22 mouse cellular contexts compared by ENCODE assay signal in the genomic region with DNA sequence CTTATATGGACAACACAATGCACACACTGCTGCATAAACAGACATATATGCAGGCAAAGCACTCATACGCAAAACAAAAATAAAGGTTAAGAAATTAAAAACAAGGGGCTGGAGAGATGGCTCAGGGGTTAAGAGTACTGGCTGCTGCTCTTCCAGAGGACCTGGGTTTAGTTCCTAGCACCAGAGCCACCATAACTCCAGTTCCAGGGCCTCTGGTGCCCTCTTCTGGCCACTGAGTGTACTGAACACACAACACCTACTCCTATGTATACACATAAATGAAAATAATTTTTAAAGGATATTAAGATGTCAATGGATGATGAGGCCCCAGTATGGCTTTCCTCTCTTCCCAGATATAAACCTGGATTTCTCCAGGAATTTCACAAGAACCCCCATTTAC. TPM values are rescaled to one million over a fixed set of nuclear protein-coding genes. Genes with fewer than 3 reads are reported as not detected.
DNase-seq lines count a peak whose midpoint lies in the region; ATAC-seq and TF ChIP-seq lines count a peak whose summit lies in the region.
"Had no signal": no experiment of that assay in that cellular context is flagged by ENCODE, and none has a peak within 500 bp of the region (broad histone marks: within the 10 kb centered on the region; RNA-seq: fewer than 3 reads in every experiment).

No protein-coding gene starts in this region.

- H3K4me1 ChIP-seq in midbrain, postnatal 0 days (ENCODE audit: insufficient read depth, low read length), result 0 out of 2 replicates have a peak, but pooled peaks cover 2% of the 10 kb centered on the region
- H3K4me1 ChIP-seq in midbrain, embryonic 15.5 days, result peaks cover 8% of the 10 kb centered on the region
- H3K4me1 ChIP-seq: heart, embryonic 13.5 days had no signal

- no peak overlapping the region for H3K27ac ChIP-seq in midbrain, postnatal 0 days (ENCODE audit: low read depth, low read length)
- no peak overlapping the region for H3K27ac ChIP-seq in midbrain, embryonic 15.5 days
- H3K27ac ChIP-seq: embryonic facial prominence, embryonic 10.5 days; forebrain, embryonic 13.5 days; heart, embryonic 13.5 days; hindbrain, embryonic 13.5 days; intestine, embryonic 15.5 days had no signal

- peak; percentile 40 for TF ChIP-seq CTCF in midbrain, postnatal 0 days (IDR thresholded peaks at IDR 0.05)

- H3K4me3 ChIP-seq in midbrain, postnatal 0 days (ENCODE audit: low read depth, low read length), result no peak overlapping the region
- H3K4me3 ChIP-seq in midbrain, embryonic 15.5 days, result no peak overlapping the region
- H3K4me3 ChIP-seq: embryonic facial prominence, embryonic 10.5 days; forebrain, embryonic 13.5 days; heart, embryonic 13.5 days; hindbrain, embryonic 13.5 days; intestine, embryonic 15.5 days had no signal

- no peaks in the 10 kb centered on the region for H3K9me3 ChIP-seq in midbrain, postnatal 0 days (ENCODE audit: low read length)
- H3K9me3 ChIP-seq in midbrain, embryonic 15.5 days, result no peaks in the 10 kb centered on the region
- H3K9me3 ChIP-seq: embryonic facial prominence, embryonic 10.5 days; intestine, embryonic 15.5 days had no signal

- no peaks in the 10 kb centered on the region for H3K27me3 ChIP-seq in midbrain, postnatal 0 days (ENCODE audit: insufficient read depth, low read length)
- H3K27me3 ChIP-seq in midbrain, embryonic 15.5 days (replicated peaks), result no peaks in the 10 kb centered on the region
- H3K27me3 ChIP-seq: forebrain, embryonic 13.5 days; heart, embryonic 13.5 days; hindbrain, embryonic 13.5 days; intestine, embryonic 15.5 days had no signal

- WGBS in midbrain, postnatal 0 days, result 100% methylated on average over 1 of the region's 1 CpGs
- WGBS in midbrain, embryonic 15.5 days, result 91% methylated on average over 1 of the region's 1 CpGs

- H3K9ac ChIP-seq in midbrain, postnatal 0 days (replicated peaks; ENCODE audit: low read length, poor library complexity, severe bottlenecking), result no peak overlapping the region
- H3K9ac ChIP-seq in midbrain, embryonic 15.5 days, result no peak overlapping the region
- H3K9ac ChIP-seq: forebrain, embryonic 13.5 days; forebrain, postnatal 0 days; heart, embryonic 13.5 days; hindbrain, embryonic 13.5 days; intestine, embryonic 15.5 days had no signal

- no peaks in the 10 kb centered on the region for H3K36me3 ChIP-seq in midbrain, postnatal 0 days (ENCODE audit: insufficient read depth, low read length)
- H3K36me3 ChIP-seq in midbrain, embryonic 15.5 days (replicated peaks), result no peaks in the 10 kb centered on the region
- H3K36me3 ChIP-seq: embryonic facial prominence, embryonic 10.5 days; heart, embryonic 13.5 days; hindbrain, embryonic 13.5 days; intestine, embryonic 15.5 days had no signal

- H3K4me2 ChIP-seq in midbrain, postnatal 0 days (ENCODE audit: low read depth, low read length, poor library complexity, severe bottlenecking), result no peak overlapping the region
- H3K4me2 ChIP-seq in midbrain, embryonic 15.5 days, result no peak overlapping the region
- H3K4me2 ChIP-seq: forebrain, embryonic 13.5 days; heart, embryonic 13.5 days; hindbrain, embryonic 13.5 days; intestine, embryonic 15.5 days had no signal

- intact Hi-C loops in heart, postnatal 25 days (cut with DNase I), result no loop called here

- ATAC-seq in midbrain, postnatal 0 days (ENCODE audit: low FRiP score), result no peak
- ATAC-seq in midbrain, embryonic 15.5 days (replicated peaks), result no peak
- ATAC-seq: CD4-positive, CD25-positive, alpha-beta regulatory T cell, adult 4 months; forebrain, embryonic 13.5 days; forebrain, postnatal 0 days; intestine, embryonic 15.5 days had no signal

- DNase-seq in heart, adult 11 months, result peak; percentile 8
- DNase-seq in heart, postnatal 25 days (ENCODE audit: low spot score), result no peak
- DNase-seq in midbrain, postnatal 0 days (ENCODE audit: low spot score), result no peak
- peak; percentile 45 for DNase-seq in ZHBTc4 (ENCODE audit: low read depth, low spot score)
- DNase-seq in gastrocnemius, postnatal 25 days, result no peak
- DNase-seq in cerebellum, adult 9-10 months, result no peak
- DNase-seq: adrenal gland, postnatal 14 days; B cell, adult 2 months; cerebellum, adult 18-20 months; cerebellum, postnatal 10 days; forebrain, postnatal 0 days; gastrocnemius, postnatal 14 days; heart, postnatal 4 days had no signal

RNA-seq across cellular contexts. Expression of a gene that starts 4.1 kb away (rescaled TPM):
- total RNA-seq in heart, postnatal 25 days (2021), result not detected
- 0.22 and 0.76 TPM in 2 replicates for total RNA-seq in midbrain, postnatal 0 days (2014; rRNA removed)
- 0.45 and 0.47 TPM in 2 replicates for polyA plus RNA-seq in midbrain, postnatal 0 days (2015; fragmentation: Nextera tagmentation; extraction: Ambion mirVana)
- polyA plus RNA-seq in midbrain, embryonic 15.5 days (2015; fragmentation: Nextera tagmentation; extraction: Ambion mirVana), result 0.34 and 0.40 TPM in 2 replicates
- not detected for total RNA-seq in gastrocnemius, postnatal 25 days (2021)
- total RNA-seq: adrenal gland, postnatal 14 days; granulocyte monocyte progenitor cell, adult 5-6 weeks; heart, postnatal 4 days had no signal
- polyA plus RNA-seq: embryonic facial prominence, embryonic 10.5 days; forebrain, embryonic 13.5 days; heart, embryonic 13.5 days; heart, postnatal 0 days; intestine, embryonic 15.5 days had no signal

Comparison
In these comparisons a context has a peak if more than half of its experiments do, and no peak if none do; other contexts are left out.
1. DNase-seq: peak in heart, adult 11 months (single experiment) and ZHBTc4 (single experiment); none in heart, postnatal 25 days (single experiment), midbrain, postnatal 0 days (single experiment), gastrocnemius, postnatal 25 days (single experiment) and cerebellum, adult 9-10 months (single experiment).